Mouse (Mus musculus) lung, embryonic 15.5 days (tissue): Measurements from ENCODE around the gene Rap1gds1. TPM values are rescaled to one million over a fixed set of nuclear protein-coding genes. Genes with fewer than 3 reads are reported as not detected.

Source experiments
- ATAC-seq: fragments of 200-750 bp; cut with Nextera tagmentation; 2 replicates; pipeline ENCODE4 v1.8.0; 2017; ENCODE audit warnings: moderate number of reproducible peaks, borderline replicate concordance; ENCODE audit not compliant: low FRiP score, low TSS enrichment; ENCODE audit errors: extremely low read depth
- H3K27ac ChIP-seq: fragments of 300-500 bp; sonication (generic); 2 replicates; pipeline ENCODE4 v1.5.1; 2015; ENCODE audit warnings: moderate library complexity, mild to moderate bottlenecking, inconsistent platforms
- H3K27me3 ChIP-seq: fragments of 300-500 bp; sonication (generic); 2 replicates; pipeline ENCODE4 v1.6.1; 2015; ENCODE audit warnings: inconsistent platforms
- H3K36me3 ChIP-seq: fragments of 300-500 bp; sonication (generic); 2 replicates; pipeline ENCODE4 v1.6.1; 2015; ENCODE audit warnings: inconsistent platforms
- H3K4me1 ChIP-seq: fragments of 300-500 bp; sonication (generic); 2 replicates; pipeline ENCODE4 v1.6.1; 2015; ENCODE audit warnings: inconsistent platforms
- H3K4me2 ChIP-seq: fragments of 300-500 bp; sonication (generic); 2 replicates; pipeline ENCODE4 v1.6.1; 2015; ENCODE audit warnings: inconsistent platforms, mild to moderate bottlenecking, moderate library complexity
- H3K4me3 ChIP-seq: fragments of 300-500 bp; sonication (generic); 2 replicates; pipeline ENCODE4 v1.5.1; 2015; ENCODE audit warnings: mild to moderate bottlenecking, inconsistent platforms
- H3K9ac ChIP-seq: fragments of 300-500 bp; sonication (generic); 2 replicates; pipeline ENCODE4 v1.6.1; 2015; ENCODE audit warnings: inconsistent platforms
- H3K9me3 ChIP-seq: fragments of 300-500 bp; sonication (generic); 2 replicates; pipeline ENCODE4 v1.6.1; 2016; ENCODE audit warnings: inconsistent platforms
- WGBS: fragments of 180-500 bp; shearing (Covaris S2); methylation state at CpG from one replicate; pipeline ENCODE4 v1.1.7; 2015; 5-methylcytosine and 5-hydroxymethylcytosine counted together
- polyA plus RNA-seq: library from polyadenylated mRNA; unstranded; fragments of >200 nt; fragmentation: Nextera tagmentation; extraction: Ambion mirVana; gene quantifications from 2 replicates; pipeline ENCODE4 v1.2.1, GENCODE M21; 2015

Rap1gds1 gene
- polyA plus RNA-seq, 1 experiment from 2014 or later: 67.0 TPM

GRCm38 (mm10) chr3:139041921-139042320 lies 33.1 kb downstream of the Rap1gds1 start:
- no peaks in the 10 kb centered on the region for H3K9me3 ChIP-seq
- peaks cover 3% of the 10 kb centered on the region; the same call in 1 of the 2 replicates for H3K36me3 ChIP-seq
- H3K4me1 ChIP-seq: no peaks in the 10 kb centered on the region
- 64% methylated on average over 4 of the region's 4 CpGs for WGBS
- H3K4me2 ChIP-seq: no peak overlapping the region
- no peak overlapping the region for H3K4me3 ChIP-seq
- no peak overlapping the region for H3K9ac ChIP-seq
- no peaks in the 10 kb centered on the region for H3K27me3 ChIP-seq
- no peak for ATAC-seq
- H3K27ac ChIP-seq: no peak overlapping the region

GRCm38 (mm10) chr3:139037030-139037429 lies 38.0 kb downstream of the Rap1gds1 start:
- ATAC-seq: no peak
- H3K9me3 ChIP-seq: no peaks in the 10 kb centered on the region
- peaks cover 3% of the 10 kb centered on the region; the same call in 1 of the 2 replicates for H3K36me3 ChIP-seq
- no peaks in the 10 kb centered on the region for H3K4me1 ChIP-seq
- no peaks in the 10 kb centered on the region for H3K27me3 ChIP-seq
- no peak overlapping the region for H3K4me3 ChIP-seq
- H3K4me2 ChIP-seq: no peak overlapping the region
- H3K9ac ChIP-seq: no peak overlapping the region
- H3K27ac ChIP-seq: no peak overlapping the region
- 90% methylated on average over 4 of the region's 4 CpGs for WGBS

GRCm38 (mm10) chr3:139033179-139033578 lies 41.8 kb downstream of the Rap1gds1 start:
- no peaks in the 10 kb centered on the region for H3K27me3 ChIP-seq
- no peaks in the 10 kb centered on the region for H3K36me3 ChIP-seq
- H3K4me3 ChIP-seq: no peak overlapping the region
- no peak overlapping the region for H3K4me2 ChIP-seq
- H3K27ac ChIP-seq: no peak overlapping the region
- H3K9ac ChIP-seq: no peak overlapping the region
- WGBS: 73% methylated on average over 6 of the region's 6 CpGs
- ATAC-seq: no peak
- H3K9me3 ChIP-seq: no peaks in the 10 kb centered on the region
- no peaks in the 10 kb centered on the region for H3K4me1 ChIP-seq

GRCm38 (mm10) chr3:139030644-139031227 lies 44.3 kb downstream of the Rap1gds1 start:
- H3K36me3 ChIP-seq: no peaks in the 10 kb centered on the region
- no peaks in the 10 kb centered on the region for H3K9me3 ChIP-seq
- H3K9ac ChIP-seq: no peak overlapping the region
- 93% methylated on average over 4 of the region's 4 CpGs for WGBS
- no peak for ATAC-seq
- H3K27me3 ChIP-seq: no peaks in the 10 kb centered on the region
- H3K27ac ChIP-seq: no peak overlapping the region
- H3K4me2 ChIP-seq: no peak overlapping the region
- no peaks in the 10 kb centered on the region for H3K4me1 ChIP-seq
- no peak overlapping the region for H3K4me3 ChIP-seq

GRCm38 (mm10) chr3:139025077-139025476 lies 49.9 kb downstream of the Rap1gds1 start:
- H3K9ac ChIP-seq: no peak overlapping the region
- no peak overlapping the region for H3K27ac ChIP-seq
- H3K4me1 ChIP-seq: no peaks in the 10 kb centered on the region; the same call in 1 of the 2 replicates
- 69% methylated on average over 5 of the region's 5 CpGs for WGBS
- H3K27me3 ChIP-seq: no peaks in the 10 kb centered on the region
- H3K4me3 ChIP-seq: no peak overlapping the region
- H3K4me2 ChIP-seq: no peak overlapping the region
- H3K9me3 ChIP-seq: no peaks in the 10 kb centered on the region
- ATAC-seq: no peak
- H3K36me3 ChIP-seq: no peaks in the 10 kb centered on the region

- 76% methylated on average over 8 of the region's 8 CpGs for WGBS
- H3K9me3 ChIP-seq: no peaks in the 10 kb centered on the region
Observed at GRCm38 (mm10) chr3:139023585-139023984, 51.4 kb downstream of the Rap1gds1 start.

GRCm38 (mm10) chr3:139012352-139012751 lies 62.6 kb downstream of the Rap1gds1 start:
- H3K4me2 ChIP-seq: no peak overlapping the region
- no peak overlapping the region for H3K9ac ChIP-seq
- ATAC-seq: no peak
- no peaks in the 10 kb centered on the region for H3K4me1 ChIP-seq
- H3K4me3 ChIP-seq: no peak overlapping the region
- H3K27ac ChIP-seq: no peak overlapping the region
- H3K27me3 ChIP-seq: no peaks in the 10 kb centered on the region
- WGBS: 87% methylated on average over 9 of the region's 9 CpGs
- no peaks in the 10 kb centered on the region for H3K36me3 ChIP-seq
- no peaks in the 10 kb centered on the region for H3K9me3 ChIP-seq

More at GRCm38 (mm10) chr3:139023585-139023984, 51.4 kb downstream of the Rap1gds1 start:
- no peaks in the 10 kb centered on the region for H3K27me3 ChIP-seq
- H3K9ac ChIP-seq: no peak overlapping the region
- no peak overlapping the region for H3K27ac ChIP-seq
- no peak for ATAC-seq
- no peak overlapping the region for H3K4me3 ChIP-seq
- H3K4me2 ChIP-seq: no peak overlapping the region
- H3K36me3 ChIP-seq: no peaks in the 10 kb centered on the region
- no peaks in the 10 kb centered on the region; the same call in 1 of the 2 replicates for H3K4me1 ChIP-seq

GRCm38 (mm10) chr3:139005669-139006068 lies 69.3 kb downstream of the Rap1gds1 start:
- ATAC-seq: no peak
- H3K27ac ChIP-seq: no peak overlapping the region

GRCm38 (mm10) chr3:139002774-139003173 lies 72.2 kb downstream of the Rap1gds1 start:
- Histone ChIP-seq H3K9me3 (no peaks in the 10 kb centered on the region), H3K27me3 (no peaks in the 10 kb centered on the region), H3K36me3 (no peaks in the 10 kb centered on the region), H3K4me3 (no peak overlapping the region), H3K27ac (no peak overlapping the region), H3K4me1 (no peaks in the 10 kb centered on the region), H3K9ac (no peak overlapping the region), H3K4me2 (no peak overlapping the region)
- 82% methylated on average over 6 of the region's 6 CpGs for WGBS
- no peak for ATAC-seq

More at GRCm38 (mm10) chr3:139005669-139006068, 69.3 kb downstream of the Rap1gds1 start:
- Histone ChIP-seq H3K4me3 (no peak overlapping the region), H3K4me1 (no peaks in the 10 kb centered on the region), H3K9me3 (no peaks in the 10 kb centered on the region), H3K9ac (no peak overlapping the region), H3K27me3 (no peaks in the 10 kb centered on the region), H3K4me2 (no peak overlapping the region), H3K36me3 (no peaks in the 10 kb centered on the region)

- Histone ChIP-seq H3K27ac (no peak overlapping the region), H3K4me2 (no peak overlapping the region), H3K9ac (no peak overlapping the region), H3K9me3 (no peaks in the 10 kb centered on the region), H3K4me3 (no peak overlapping the region), H3K27me3 (no peaks in the 10 kb centered on the region), H3K4me1 (no peaks in the 10 kb centered on the region), H3K36me3 (peaks cover 11% of the 10 kb centered on the region)
- ATAC-seq: no peak
- 83% methylated on average over 9 of the region's 9 CpGs for WGBS
Observed at GRCm38 (mm10) chr3:139000071-139000867, 74.7 kb downstream of the Rap1gds1 start.

- H3K4me1 ChIP-seq: no peaks in the 10 kb centered on the region
Observed at GRCm38 (mm10) chr3:138993473-138993872, 81.5 kb downstream of the Rap1gds1 start.

GRCm38 (mm10) chr3:138991367-138991766 lies 83.6 kb downstream of the Rap1gds1 start:
- Histone ChIP-seq H3K36me3 (peaks cover under 1% of the 10 kb centered on the region; the same call in 1 of the 2 replicates), H3K9me3 (no peaks in the 10 kb centered on the region), H3K4me1 (no peaks in the 10 kb centered on the region), H3K27me3 (no peaks in the 10 kb centered on the region), H3K9ac (no peak overlapping the region), H3K4me2 (no peak overlapping the region), H3K4me3 (no peak overlapping the region), H3K27ac (no peak overlapping the region)
- no peak for ATAC-seq
- WGBS: 80% methylated on average over 1 of the region's 1 CpGs

More at GRCm38 (mm10) chr3:138993473-138993872, 81.5 kb downstream of the Rap1gds1 start:
- Histone ChIP-seq H3K9ac (no peak overlapping the region), H3K36me3 (peaks cover 11% of the 10 kb centered on the region), H3K27ac (no peak overlapping the region), H3K4me2 (no peak overlapping the region), H3K9me3 (no peaks in the 10 kb centered on the region), H3K27me3 (no peaks in the 10 kb centered on the region), H3K4me3 (no peak overlapping the region)
- no peak for ATAC-seq
- 66% methylated on average over 5 of the region's 5 CpGs for WGBS
